ENCODE assay signal across 8 mouse cellular contexts in the genomic region with DNA sequence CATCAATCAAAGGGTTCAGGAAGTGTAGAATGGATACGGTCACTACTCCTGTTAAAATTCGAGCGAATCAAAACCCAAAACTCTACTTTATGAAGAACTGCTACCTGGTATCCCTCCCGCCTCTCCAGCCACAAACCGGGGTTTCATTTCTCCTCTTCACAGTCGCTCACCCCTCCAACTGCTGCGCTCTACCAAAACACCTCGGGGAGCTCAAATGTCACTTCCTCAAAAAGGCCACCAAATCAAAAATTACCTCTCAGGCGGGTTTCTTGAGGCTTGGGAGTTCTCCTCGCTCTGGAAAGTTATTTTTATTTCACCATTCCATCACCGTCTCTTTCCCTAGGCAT. TPM values are rescaled to one million over a fixed set of nuclear protein-coding genes. Genes with fewer than 3 reads are reported as not detected.
DNase-seq lines count a peak whose midpoint lies in the region; ATAC-seq and TF ChIP-seq lines count a peak whose summit lies in the region.

No protein-coding gene starts in this region.

- intact Hi-C loops in left cerebral cortex, postnatal 4 days (cut with DNase I) = no loop called here

- no peak for ATAC-seq in erythroblast, adult 5-6 weeks (replicated peaks; ENCODE audit: low FRiP score, poor library complexity, severe bottlenecking)
- ATAC-seq in G1E (ENCODE audit: extremely low read depth, insufficient number of reproducible peaks, low FRiP score, poor library complexity, severe bottlenecking) = no peak
- no peak for ATAC-seq in erythroid progenitor cell, adult 5-6 weeks (replicated peaks; ENCODE audit: low FRiP score, poor library complexity, severe bottlenecking)

- under 1% methylated on average over 11 of the region's 11 CpGs for WGBS in hindbrain, embryonic 10.5 days
- WGBS in macrophage (ENCODE audit: missing documents) = 4% methylated on average over 11 of the region's 11 CpGs

- no peaks in the 10 kb centered on the region for H3K9me3 ChIP-seq in erythroblast, embryonic 14.5 days (ENCODE audit: control insufficient read depth, low read length)
- H3K9me3 ChIP-seq in G1E (replicated peaks) = peaks cover 2% of the 10 kb centered on the region; the same call in 1 of the 2 replicates
- H3K9me3 ChIP-seq in hindbrain, embryonic 10.5 days = no peaks in the 10 kb centered on the region

- peak overlapping the region; percentile 81 for H3K4me3 ChIP-seq in erythroblast, embryonic 14.5 days (replicated peaks)
- peak overlapping the region; percentile 74 for H3K4me3 ChIP-seq in G1E (ENCODE audit: low read depth, low read length)
- H3K4me3 ChIP-seq in hindbrain, embryonic 10.5 days = peak overlapping the region; percentile 75
- H3K4me3 ChIP-seq in macrophage (ENCODE audit: inconsistent target) = peak overlapping the region; percentile 57

- no peak for DNase-seq in G1E (ENCODE audit: low spot score)
- DNase-seq in hindbrain, embryonic 10.5 days (ENCODE audit: low spot score) = no peak
- peak; percentile 28 to 64 for DNase-seq in spleen, postnatal 4 days (ENCODE audit: low spot score in 2 of 2)
- DNase-seq in left cerebral cortex, postnatal 4 days = no peak

- TF ChIP-seq CTCF in G1E (IDR thresholded peaks at IDR 0.05; ENCODE audit: low read depth, low read length) = no peak

- H3K36me3 ChIP-seq in erythroblast, embryonic 14.5 days (ENCODE audit: control insufficient read depth) = no peaks in the 10 kb centered on the region
- H3K36me3 ChIP-seq in G1E (replicated peaks) (no peaks in the 10 kb centered on the region), macrophage (ENCODE audit: inconsistent target) (no peaks in the 10 kb centered on the region)
- H3K36me3 ChIP-seq in hindbrain, embryonic 10.5 days = no peaks in the 10 kb centered on the region

- H3K4me1 ChIP-seq in erythroblast, embryonic 14.5 days (ENCODE audit: control insufficient read depth) = peaks cover 23% of the 10 kb centered on the region
- peaks cover 20% of the 10 kb centered on the region for H3K4me1 ChIP-seq in G1E (ENCODE audit: insufficient read depth, low read depth, low read length)
- H3K4me1 ChIP-seq in hindbrain, embryonic 10.5 days (replicated peaks) = peaks cover 21% of the 10 kb centered on the region

- peak overlapping the region; percentile 71; the same call in 1 of the 2 replicates for H3K27ac ChIP-seq in hindbrain, embryonic 10.5 days
- no peak overlapping the region for H3K27ac ChIP-seq in macrophage

- no peaks in the 10 kb centered on the region; the same call in 1 of the 2 replicates for H3K79me2 ChIP-seq in macrophage (ENCODE audit: inconsistent target)

- peaks cover 21% of the 10 kb centered on the region for H3K27me3 ChIP-seq in erythroblast, embryonic 14.5 days (ENCODE audit: control insufficient read depth)
- peaks cover 11% of the 10 kb centered on the region for H3K27me3 ChIP-seq in G1E (ENCODE audit: insufficient read depth, low read length)
- peaks cover 47% of the 10 kb centered on the region for H3K27me3 ChIP-seq in hindbrain, embryonic 10.5 days (ENCODE audit: insufficient read depth, poor library complexity, severe bottlenecking)

RNA-seq across cellular contexts. Expression of a gene that starts 0.6 kb away (rescaled TPM):
- polyA plus RNA-seq in erythroblast, embryonic 14.5 days (2012) = 0.13 and 0.18 TPM in 2 replicates
- total RNA-seq in erythroblast, adult 5-6 weeks (2015; ENCODE audit: low replicate concordance) = 0.58 and 3.1 TPM in 2 replicates
- total RNA-seq in erythroblast, adult 5-6 weeks (2017; ENCODE audit: low replicate concordance) = 2.8 and 4.2 TPM in 2 replicates
- total RNA-seq in G1E (2014; fragmentation: Nextera tagmentation) (15.5 and 18.0 TPM in 2 replicates), G1E (2017) (4.8 and 4.9 TPM in 2 replicates)
- polyA plus RNA-seq in G1E (2012) (5.9 and 6.1 TPM in 2 replicates), macrophage (2018) (1.1 to 2.0 TPM (median 1.3 TPM) in 3 replicates)
- polyA plus RNA-seq in hindbrain, embryonic 10.5 days (2016; fragmentation: Nextera tagmentation; extraction: Ambion mirVana) = 0.12 and 0.30 TPM in 2 replicates
- total RNA-seq in macrophage (2018; cell fraction: chromatin; rRNA removed) = 1 to 10 TPM in 3 of 26 experiments, under 1 TPM in 12, not detected in 11; 0.23 to 1.9 (median 0.66) TPM
- total RNA-seq in macrophage (2018; cell fraction: cytosol; rRNA removed) = 1 to 10 TPM in 13 of 26 experiments, under 1 TPM in 13; 0.42 to 2.6 (median 1.2) TPM
- total RNA-seq in macrophage (2018; cell fraction: nucleus; rRNA removed) = 1 to 10 TPM in 12 of 26 experiments, under 1 TPM in 14; 0.25 to 2.3 (median 0.81) TPM
- total RNA-seq in left cerebral cortex, postnatal 4 days (2021) = 1 to 10 TPM; 1.6 to 2.8 TPM
- total RNA-seq in erythroid progenitor cell, adult 5-6 weeks (2015; ENCODE audit: low replicate concordance) = 6.8 and 10.1 TPM in 2 replicates
- 2.1 TPM in 1 of 2 replicates, not detected in the other for total RNA-seq in erythroid progenitor cell, adult 5-6 weeks (2017; ENCODE audit: low replicate concordance)

Comparison
In these comparisons a context has a peak if more than half of its experiments do, and no peak if none do; other contexts are left out.
1. DNase-seq: peak in spleen, postnatal 4 days (2 of 2); none in G1E (single experiment), hindbrain, embryonic 10.5 days (single experiment) and left cerebral cortex, postnatal 4 days (single experiment).
2. Peak in every context shown above with its lines, with median percentiles within 50 percentile points of each other: H3K4me3 ChIP-seq.